8 mouse cellular contexts compared by ENCODE assay signal in genomic region chr7:109083113-109083812, GRCm38 (mm10). TPM values are rescaled to one million over a fixed set of nuclear protein-coding genes. Genes with fewer than 3 reads are reported as not detected.
DNase-seq lines count a peak whose midpoint lies in the region; ATAC-seq and TF ChIP-seq lines count a peak whose summit lies in the region.

Ric3 (minus strand) TSS chr7:109083331.

- H3K36me3 ChIP-seq in thymus, adult 2 months (ENCODE audit: control insufficient read depth, insufficient read depth, low read length) = no peaks in the 10 kb centered on the region
- H3K36me3 ChIP-seq in embryonic facial prominence, embryonic 12.5 days = no peaks in the 10 kb centered on the region
- no peaks in the 10 kb centered on the region for H3K36me3 ChIP-seq in midbrain, embryonic 14.5 days (ENCODE audit: control insufficient read depth, insufficient read depth, low read length)

- no peaks in the 10 kb centered on the region; the same call in 1 of the 2 replicates for H3K27me3 ChIP-seq in thymus, adult 2 months (ENCODE audit: control insufficient read depth, insufficient read depth, low read length)
- H3K27me3 ChIP-seq in embryonic facial prominence, embryonic 12.5 days = peaks cover 17% of the 10 kb centered on the region; the same call in 1 of the 2 replicates
- H3K27me3 ChIP-seq in midbrain, embryonic 14.5 days (ENCODE audit: control insufficient read depth, insufficient read depth, low read length) = no peaks in the 10 kb centered on the region

- no peak within 1 kb of the TSS for H3K27ac ChIP-seq in thymus, adult 2 months (ENCODE audit: control insufficient read depth, insufficient read depth, low read length)
- no peak within 1 kb of the TSS for H3K27ac ChIP-seq in embryonic facial prominence, embryonic 12.5 days
- peak within 1 kb of the TSS; percentile 77 for H3K27ac ChIP-seq in midbrain, embryonic 14.5 days (replicated peaks; ENCODE audit: low read depth, low read length)

- no peaks in the 10 kb centered on the region for H3K4me1 ChIP-seq in thymus, adult 2 months (replicated peaks; ENCODE audit: control insufficient read depth, insufficient read depth, low read length)
- no peaks in the 10 kb centered on the region for H3K4me1 ChIP-seq in embryonic facial prominence, embryonic 12.5 days
- H3K4me1 ChIP-seq in midbrain, embryonic 14.5 days (ENCODE audit: control insufficient read depth, insufficient read depth, low read length) = peaks cover 15% of the 10 kb centered on the region

- TF ChIP-seq POLR2A in thymus, adult 2 months (IDR thresholded peaks at IDR 0.05; ENCODE audit: control insufficient read depth, extremely low read depth, insufficient read depth, low read length, poor library complexity) = no peak

- no peaks in the 10 kb centered on the region for H3K9me3 ChIP-seq in embryonic facial prominence, embryonic 12.5 days
- no peaks in the 10 kb centered on the region for H3K9me3 ChIP-seq in midbrain, embryonic 14.5 days (ENCODE audit: control insufficient read depth, low read length)

- peak; percentile 1 for DNase-seq in thymus, postnatal 0 days (ENCODE audit: low spot score)
- DNase-seq in thymus, adult 2 months = no peak
- peak; percentile 15 to 42 for DNase-seq in heart, adult 9 months (ENCODE audit: low spot score in 2 of 2)
- DNase-seq in kidney, adult 8-10 months = peak; percentile 22 to 27
- peak; percentile 84 for DNase-seq in left cerebral cortex, postnatal 4 days
- peak; percentile 91 for DNase-seq in midbrain, embryonic 14.5 days
- DNase-seq in telencephalon, adult 2 months (ENCODE audit: low read depth, low spot score) = peak; percentile 81

- no peak for TF ChIP-seq CTCF in thymus, adult 2 months (IDR thresholded peaks at IDR 0.05; ENCODE audit: borderline replicate concordance, control insufficient read depth, extremely low read depth, insufficient read depth, low read length, poor library complexity)

- no peak within 1 kb of the TSS for H3K4me3 ChIP-seq in thymus, adult 2 months (ENCODE audit: control insufficient read depth, insufficient read depth, low read length)
- H3K4me3 ChIP-seq in embryonic facial prominence, embryonic 12.5 days = peak within 1 kb of the TSS; percentile 57
- peak within 1 kb of the TSS; percentile 83 for H3K4me3 ChIP-seq in midbrain, embryonic 14.5 days (replicated peaks; ENCODE audit: low read depth, low read length)

- ATAC-seq in embryonic facial prominence, embryonic 12.5 days (ENCODE audit: insufficient number of reproducible peaks, insufficient read depth, low FRiP score, low TSS enrichment) = no peak
- peak; percentile 93 for ATAC-seq in midbrain, embryonic 14.5 days (ENCODE audit: low FRiP score, low TSS enrichment)

- intact Hi-C loops in left cerebral cortex, postnatal 4 days (cut with DNase I) = no loop called here

- 8% methylated on average over 50 of the region's 50 CpGs for WGBS in thymus, adult 2 months
- 4% methylated on average over 50 of the region's 50 CpGs for WGBS in embryonic facial prominence, embryonic 12.5 days
- WGBS in midbrain, embryonic 14.5 days = 3% methylated on average over 50 of the region's 50 CpGs

- peak within 1 kb of the TSS; percentile 62 for H3K4me2 ChIP-seq in embryonic facial prominence, embryonic 12.5 days (replicated peaks)
- H3K4me2 ChIP-seq in midbrain, embryonic 14.5 days (ENCODE audit: low read length) = peak within 1 kb of the TSS; percentile 78

- peak within 1 kb of the TSS; percentile 47 for H3K9ac ChIP-seq in embryonic facial prominence, embryonic 12.5 days
- peak within 1 kb of the TSS; percentile 83 for H3K9ac ChIP-seq in midbrain, embryonic 14.5 days (replicated peaks; ENCODE audit: low read length)

RNA-seq across cellular contexts. Expression of gene Ric3, which starts in this region (rescaled TPM):
- polyA plus RNA-seq in thymus, postnatal 0 days (2015; fragmentation: Nextera tagmentation; extraction: Ambion mirVana) = 0.40 and 0.48 TPM in 2 replicates
- polyA plus RNA-seq in thymus, adult 2 months (2012; rRNA removed) = 0.31 and 0.55 TPM in 2 replicates
- polyA plus RNA-seq in embryonic facial prominence, embryonic 12.5 days (2016; fragmentation: Nextera tagmentation; extraction: Ambion mirVana) = 5.3 and 6.4 TPM in 2 replicates
- 10 to 100 TPM; 37.8 to 39.4 TPM for total RNA-seq in left cerebral cortex, postnatal 4 days (2021)
- polyA plus RNA-seq in midbrain, embryonic 14.5 days (2014; fragmentation: Nextera tagmentation; extraction: Ambion mirVana) = 33.6 and 36.1 TPM in 2 replicates

Comparison
In these comparisons a context has a peak if more than half of its experiments do, and no peak if none do; other contexts are left out.
1. Peak in DNase-seq in thymus, postnatal 0 days; RNA of the gene not detected or under 1 TPM.